Mouse (Mus musculus) layer of hippocampus, postnatal 36 days (tissue): ENCODE results near the gene Arhgef3. TPM values are rescaled to one million over a fixed set of nuclear protein-coding genes. Genes with fewer than 3 reads are reported as not detected.
A peak's percentile ranks its signal among the peaks of the same experiment; 100 is the strongest.

ENCODE experiments used
- DNase-seq, 2 experiments: peaks; one replicate each; pipeline ENCODE4 v3.0.0; 2022
- total RNA-seq, 2 experiments: library from RNA; stranded (reverse); gene quantifications; 2 replicates each; pipeline ENCODE4 v1.2.3; 2021

Arhgef3 gene
- total RNA-seq, 2 experiments from 2014 or later = 76.8 to 85.8 TPM

DNA sequence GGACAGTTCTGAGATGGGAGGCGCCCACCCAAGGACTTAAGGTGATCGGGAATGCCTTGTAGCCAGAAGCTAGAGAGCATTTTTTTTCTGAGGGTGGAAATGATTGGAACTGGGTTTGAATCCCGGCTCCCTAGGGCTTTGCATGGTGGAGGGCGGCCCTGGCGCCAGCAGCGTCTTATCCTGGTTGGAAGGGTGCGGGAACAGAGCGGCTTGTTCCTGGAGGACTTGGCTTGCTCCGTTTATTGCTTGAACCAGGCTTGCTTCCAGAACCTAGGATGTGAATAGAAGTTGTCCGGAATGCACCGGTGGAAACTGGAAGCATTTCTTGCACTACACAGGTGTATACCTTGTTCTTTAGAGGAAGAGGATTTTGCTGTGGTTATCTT is 569 bp downstream of the Arhgef3 start:
- no peak for DNase-seq

DNA sequence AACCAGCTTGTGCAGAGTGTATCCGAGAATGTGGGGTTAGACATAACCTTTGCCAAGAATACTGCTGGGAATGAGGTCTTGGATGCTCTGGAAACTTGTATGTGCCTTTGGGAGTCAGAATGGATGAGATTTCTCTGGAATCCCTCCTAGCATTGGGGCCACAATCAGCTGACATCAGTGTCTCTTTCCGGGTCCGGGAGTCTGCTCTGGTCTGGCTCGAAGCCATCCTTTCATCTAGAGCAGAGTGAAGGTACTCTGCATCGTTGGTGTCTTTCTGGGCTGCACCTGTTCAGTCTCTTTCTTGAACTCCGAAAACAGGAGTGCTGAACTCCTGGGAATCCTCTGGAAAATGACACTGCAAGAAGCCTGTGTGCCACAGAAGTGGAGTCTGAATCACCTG is 1.3 kb downstream of the Arhgef3 start:
- DNase-seq = no peak

DNA sequence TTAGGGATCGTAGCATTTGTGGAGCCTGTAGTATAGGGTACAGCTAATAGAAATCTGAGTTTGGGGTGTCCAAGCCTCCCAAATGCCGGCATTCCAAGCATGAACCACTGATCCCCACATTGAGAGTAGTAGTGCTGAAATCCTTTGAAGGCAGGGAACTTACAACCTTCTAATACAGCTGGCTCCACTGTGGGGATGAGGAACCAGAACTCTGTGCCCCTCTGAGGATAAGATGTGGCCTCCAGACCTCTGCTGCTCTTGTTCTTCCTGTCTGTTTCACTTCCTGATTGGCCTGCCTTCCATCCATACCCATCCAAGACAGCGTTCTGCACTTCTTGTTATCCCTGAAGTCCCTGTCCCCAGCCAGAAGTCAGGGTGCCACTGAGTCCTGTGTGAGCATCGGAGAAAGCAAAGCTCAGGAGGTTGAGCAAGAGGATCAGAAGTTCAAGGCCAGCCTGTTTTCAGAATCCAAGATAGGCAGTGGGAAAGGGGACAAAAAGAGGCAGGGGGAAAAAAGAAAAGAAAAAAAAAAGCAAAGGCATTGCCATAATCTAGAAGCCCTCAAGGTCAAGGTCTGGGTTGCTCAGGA is 2.0 kb downstream of the Arhgef3 start:
- no peak for DNase-seq

DNA sequence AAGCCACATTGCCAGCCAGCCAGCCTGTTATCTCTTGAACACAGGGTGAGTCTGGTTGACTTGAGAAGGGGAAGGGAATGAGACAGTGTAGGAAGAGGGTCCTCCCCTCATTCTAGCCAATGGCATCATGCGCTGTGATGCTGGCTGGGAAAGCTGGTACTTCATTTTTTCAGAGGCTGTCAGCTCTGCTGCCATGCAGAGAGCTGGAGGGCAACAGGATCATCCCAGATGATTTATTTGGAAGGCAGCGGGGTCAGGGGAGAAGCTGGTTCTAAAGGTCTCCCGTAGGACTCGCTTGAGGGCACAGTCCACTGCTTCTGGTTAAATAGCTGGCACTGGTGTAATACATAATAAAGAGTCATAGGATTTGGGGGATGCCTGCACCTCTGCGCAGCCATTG is 3.8 kb downstream of the Arhgef3 start:
- no peak for DNase-seq

DNA sequence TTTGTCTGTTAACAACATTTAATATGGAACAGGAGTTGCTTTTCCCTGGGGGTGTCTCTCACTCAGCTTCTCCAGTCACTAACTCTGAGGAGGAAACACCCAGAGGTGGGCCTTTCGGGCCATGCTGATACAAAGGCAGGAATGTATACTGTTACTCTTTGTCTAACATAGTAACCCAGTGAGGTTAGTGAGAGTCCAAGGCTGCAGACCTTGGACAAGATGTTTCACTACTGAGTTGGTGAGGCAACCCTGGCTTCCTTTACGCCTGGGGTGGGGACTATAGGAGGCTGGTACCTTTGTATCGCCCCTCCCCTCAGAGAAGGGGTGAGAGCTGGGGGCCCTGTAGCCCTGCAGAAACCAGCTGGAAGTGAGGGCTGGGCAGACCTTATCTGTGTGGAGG is 7.9 kb downstream of the Arhgef3 start:
- no peak for DNase-seq

DNA sequence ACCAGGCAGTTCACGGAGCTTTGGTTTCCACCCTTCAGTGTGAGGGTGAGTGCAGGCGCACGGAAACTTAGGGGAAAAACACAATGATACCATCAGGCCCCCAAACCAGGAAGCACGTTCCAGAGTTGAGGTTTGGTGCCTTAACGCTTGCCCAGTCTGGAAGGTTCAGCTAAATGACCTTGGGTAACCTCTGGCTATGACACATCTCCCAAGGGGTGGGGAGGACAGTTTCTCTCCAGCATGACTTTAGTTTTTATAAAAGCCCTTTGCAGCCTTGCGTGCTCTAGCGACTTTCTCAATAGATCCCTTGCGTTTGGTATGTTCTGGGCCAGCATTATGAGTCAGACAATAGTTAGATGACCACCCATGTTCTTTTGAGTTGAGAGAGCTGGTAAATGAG is 8.8 kb downstream of the Arhgef3 start:
- DNase-seq = no peak

DNA sequence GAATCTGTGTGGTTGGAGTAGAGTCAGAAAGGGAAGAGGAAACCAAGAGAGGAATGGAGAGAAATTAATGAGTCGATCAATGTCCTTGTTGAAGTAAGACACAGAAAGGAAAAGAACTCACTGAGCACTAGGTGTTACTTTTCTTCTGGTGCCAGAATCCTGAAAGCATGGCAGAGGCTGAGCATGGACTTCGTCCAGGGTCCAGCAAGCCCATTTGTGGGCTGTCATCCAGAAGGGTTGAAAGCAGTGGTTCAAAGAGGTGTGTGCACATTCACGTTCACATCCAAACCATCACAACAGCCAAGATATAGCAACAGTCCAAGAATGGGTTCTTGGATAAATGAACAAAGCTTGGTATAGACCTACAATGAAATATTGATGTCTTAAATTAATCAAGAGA is 15.3 kb downstream of the Arhgef3 start:
- DNase-seq = no peak

DNA sequence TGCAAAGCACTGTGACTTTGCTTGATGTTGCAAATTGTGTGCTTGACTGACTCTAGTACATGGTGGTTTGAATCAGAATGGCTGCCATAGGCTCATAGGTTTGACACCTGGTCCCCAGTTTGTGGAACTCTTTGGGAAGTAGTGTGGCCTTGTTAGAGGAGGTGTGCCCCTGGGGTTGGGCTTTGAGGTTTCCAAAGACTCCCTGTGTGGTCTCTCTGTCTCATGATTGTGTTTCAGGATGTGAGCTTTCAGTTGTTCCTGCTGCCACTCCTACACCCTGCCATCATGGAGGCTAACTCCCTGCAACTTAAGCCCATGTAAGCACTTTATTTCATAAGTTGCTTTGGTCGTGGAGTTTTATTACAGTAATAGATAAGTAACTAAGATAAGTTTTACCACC is 16.0 kb downstream of the Arhgef3 start:
- no peak for DNase-seq

DNA sequence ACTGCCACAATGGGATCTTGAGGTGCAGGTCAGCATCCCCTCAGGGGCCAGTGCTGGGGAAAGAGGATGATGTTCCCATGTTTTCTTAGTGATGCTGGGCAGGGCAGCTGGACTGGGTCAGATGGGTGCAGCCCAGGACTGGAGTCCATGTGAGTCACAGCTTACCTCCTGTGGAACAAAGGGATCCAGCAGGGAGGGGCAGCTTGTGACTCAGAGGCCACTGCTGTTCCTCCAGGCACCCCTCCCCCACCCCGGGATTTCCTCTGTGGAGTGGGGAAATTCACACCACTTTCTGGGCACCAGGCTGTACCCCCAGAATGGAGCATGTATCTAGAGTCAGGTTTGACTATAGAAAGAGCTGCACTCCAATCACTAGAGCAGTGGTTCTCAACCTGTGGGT is 16.8 kb downstream of the Arhgef3 start:
- DNase-seq = no peak

DNA sequence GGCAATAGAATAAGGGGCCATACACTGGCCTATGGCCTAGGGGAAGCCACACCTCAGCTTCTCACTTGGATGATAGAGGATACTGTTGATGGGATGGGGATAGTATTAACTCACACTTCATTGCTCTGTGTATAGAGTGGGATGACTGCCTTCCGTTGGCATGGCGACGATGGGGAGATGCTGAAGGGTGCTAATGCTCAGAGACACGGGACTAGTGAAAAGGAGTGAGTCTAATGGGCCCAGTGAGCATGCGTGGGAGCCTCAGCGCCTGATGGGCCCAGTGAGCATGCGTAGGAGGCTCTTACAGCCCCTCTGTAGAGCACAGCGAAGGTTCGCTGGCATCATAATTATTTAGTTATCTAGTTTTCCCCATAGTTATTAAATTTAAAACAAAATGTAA is 24.2 kb downstream of the Arhgef3 start:
- peak; percentile 27 to 37 for DNase-seq

DNA sequence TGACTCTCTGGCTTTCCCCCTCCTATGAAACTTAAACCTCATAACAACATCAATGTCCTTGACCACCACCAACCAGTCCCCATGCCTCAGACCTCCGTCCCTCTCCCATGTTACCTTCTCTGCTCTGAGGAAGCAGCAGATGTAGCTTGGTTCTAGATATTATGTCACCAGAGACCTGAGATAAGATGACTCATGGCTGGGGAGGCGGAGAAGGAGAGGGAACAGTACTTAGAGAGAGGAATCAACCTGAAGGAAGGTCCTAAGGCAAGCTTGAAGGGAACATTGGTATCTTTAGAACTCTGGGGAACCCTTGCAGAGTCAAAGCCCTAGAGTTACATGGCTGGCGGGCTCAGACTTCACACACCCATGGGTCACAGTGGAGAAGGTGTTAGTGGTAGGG is 25.3 kb downstream of the Arhgef3 start:
- DNase-seq = no peak

DNA sequence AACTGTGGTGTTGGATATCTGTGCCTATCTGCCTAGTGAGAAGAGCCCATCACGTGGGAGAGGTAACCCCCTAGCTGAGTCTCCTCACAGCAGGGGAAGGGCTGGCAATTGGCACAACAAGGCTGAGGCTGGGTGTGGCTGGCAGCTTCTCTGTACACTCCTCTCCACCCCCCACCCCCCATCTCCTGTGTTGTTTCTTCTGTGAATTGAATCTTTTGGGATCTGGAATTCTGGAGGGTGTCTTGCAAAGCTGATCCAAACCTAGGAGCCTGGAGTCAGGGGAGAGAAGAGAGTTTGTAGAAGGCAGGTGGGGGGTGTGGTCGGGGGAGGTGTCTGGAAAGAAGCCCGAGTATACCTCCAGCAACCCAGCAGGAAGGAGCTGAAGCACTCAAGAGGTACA is 26.8 kb downstream of the Arhgef3 start:
- no peak for DNase-seq

DNA sequence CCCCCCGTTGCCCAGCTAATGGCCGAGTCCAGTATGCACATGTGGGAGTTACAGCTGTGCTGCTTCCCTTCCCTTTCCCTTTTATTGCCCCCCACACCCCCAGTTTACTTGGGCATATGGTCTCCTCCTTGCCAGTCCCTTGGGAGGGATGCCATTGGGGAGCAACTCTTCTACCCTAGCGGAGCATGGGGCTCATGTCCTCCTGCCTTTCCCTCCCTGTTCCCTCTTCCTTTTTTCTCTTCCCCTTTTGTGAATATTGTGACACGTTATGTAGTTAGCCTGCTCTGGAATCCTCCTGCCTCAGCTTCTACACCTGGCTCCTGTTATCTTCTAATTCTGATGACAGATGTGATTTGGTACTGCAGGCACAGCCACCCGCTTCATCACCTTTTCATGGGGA is 28.0 kb downstream of the Arhgef3 start:
- no peak for DNase-seq

DNA sequence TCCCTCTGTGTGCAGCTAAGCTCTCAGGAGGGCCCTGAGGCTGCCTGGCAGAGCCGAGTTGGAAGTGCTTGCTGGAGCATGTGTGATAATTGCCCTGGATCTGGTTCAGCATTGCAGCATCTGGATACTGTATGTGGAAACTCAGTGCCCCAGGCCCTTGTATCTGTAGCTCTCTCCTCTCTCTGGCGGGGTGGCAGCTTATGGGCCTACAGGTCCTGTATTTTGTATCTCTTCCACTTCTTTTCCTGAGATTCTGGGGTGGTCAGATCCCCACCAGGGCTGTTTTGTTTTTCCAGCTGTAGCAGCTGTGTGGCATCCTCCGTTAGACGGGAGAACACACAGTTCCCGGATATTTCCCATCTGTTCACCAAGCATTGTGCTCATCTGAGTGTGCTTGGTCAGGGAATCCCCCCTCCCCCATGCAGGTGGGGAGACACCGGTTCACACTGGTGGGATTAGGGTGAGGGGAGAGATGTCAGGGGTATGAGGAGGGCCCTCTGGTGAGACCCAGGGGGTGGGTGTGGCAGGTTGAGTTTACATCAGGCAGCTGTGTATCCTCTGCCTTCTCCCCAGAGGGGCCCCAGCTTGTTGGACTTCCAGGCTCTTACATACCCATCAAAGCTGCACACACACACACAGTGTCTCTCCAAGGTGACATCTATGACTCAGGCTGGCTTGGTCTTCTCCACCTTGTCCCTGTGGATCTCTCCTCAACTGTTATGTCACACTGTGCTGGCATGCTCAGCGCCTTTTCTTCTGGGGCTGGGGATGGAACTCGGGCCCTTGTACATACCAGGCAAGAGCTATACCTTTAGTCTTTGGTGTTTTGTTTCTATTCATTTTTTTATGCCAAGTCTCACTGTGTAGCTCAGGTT is 30.7 kb downstream of the Arhgef3 start:
- no peak for DNase-seq

DNA sequence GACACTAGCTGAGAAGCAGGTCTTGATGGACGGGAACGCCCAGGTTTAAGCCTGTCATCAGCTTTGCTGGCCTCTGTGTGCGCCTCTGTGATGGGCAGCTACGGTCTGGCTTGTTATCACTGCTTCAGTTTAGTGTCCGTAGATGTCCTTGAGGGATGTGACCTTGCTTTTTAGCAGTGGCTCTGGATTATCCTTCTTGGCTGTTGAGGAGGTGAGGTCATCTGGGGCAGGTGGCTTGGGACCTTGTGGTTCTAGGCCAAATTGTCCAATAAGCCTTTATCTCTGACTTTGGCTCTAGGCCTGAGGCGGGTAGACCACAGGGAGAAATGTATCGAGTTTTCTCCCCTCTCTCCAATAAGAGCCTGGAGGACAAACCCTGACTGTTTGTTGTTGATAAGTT is 33.0 kb downstream of the Arhgef3 start:
- no peak for DNase-seq

DNA sequence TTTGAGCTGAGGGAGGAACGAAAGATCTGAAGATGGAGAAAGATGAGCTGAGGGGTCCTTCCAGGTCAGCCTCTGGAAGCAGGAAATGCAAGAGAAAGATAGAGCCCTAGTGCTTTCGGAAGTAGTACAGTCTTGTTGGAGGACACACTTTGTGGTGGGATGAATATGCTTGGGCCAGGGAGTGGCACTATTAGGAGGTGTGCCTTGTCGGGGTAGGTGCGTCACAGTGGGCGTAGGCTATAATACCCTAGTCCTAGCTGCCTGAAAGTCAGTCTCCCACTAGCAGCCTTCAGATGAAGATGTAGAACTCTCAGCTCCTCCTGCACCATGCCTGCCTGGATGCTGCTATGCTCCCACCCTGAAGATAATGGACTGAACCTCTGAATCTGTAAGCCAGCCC is 34.7 kb downstream of the Arhgef3 start:
- no peak for DNase-seq

DNA sequence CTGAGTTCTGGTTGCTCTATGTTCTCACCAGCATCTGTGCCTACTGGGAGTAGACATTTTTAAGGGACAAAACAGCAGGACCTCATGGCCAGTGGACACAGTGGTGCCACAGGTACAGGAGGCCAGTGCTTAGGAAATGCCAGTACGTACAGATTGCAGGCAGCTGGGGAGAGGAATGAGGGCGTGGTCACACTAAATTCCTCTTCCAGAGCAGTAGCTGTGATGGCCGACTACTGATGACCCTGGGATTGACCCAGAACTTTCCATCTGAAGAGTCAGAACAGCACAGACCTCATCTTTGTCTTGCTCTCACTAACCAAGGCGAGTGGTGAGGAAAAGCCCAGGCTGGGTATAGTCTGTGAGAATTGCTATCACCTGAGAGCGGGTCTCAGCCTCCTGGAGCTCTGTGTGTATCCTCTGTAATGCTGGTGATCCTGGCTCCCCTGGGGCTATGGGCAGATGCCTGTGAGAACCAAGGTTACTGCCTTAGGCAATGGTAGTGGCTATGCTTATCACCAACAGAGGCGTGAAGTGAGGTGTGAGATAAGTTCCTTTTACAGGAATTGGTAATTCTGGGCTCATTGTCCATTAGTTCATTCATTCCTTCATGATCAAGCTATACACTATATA is 35.4 kb downstream of the Arhgef3 start:
- no peak for DNase-seq

DNA sequence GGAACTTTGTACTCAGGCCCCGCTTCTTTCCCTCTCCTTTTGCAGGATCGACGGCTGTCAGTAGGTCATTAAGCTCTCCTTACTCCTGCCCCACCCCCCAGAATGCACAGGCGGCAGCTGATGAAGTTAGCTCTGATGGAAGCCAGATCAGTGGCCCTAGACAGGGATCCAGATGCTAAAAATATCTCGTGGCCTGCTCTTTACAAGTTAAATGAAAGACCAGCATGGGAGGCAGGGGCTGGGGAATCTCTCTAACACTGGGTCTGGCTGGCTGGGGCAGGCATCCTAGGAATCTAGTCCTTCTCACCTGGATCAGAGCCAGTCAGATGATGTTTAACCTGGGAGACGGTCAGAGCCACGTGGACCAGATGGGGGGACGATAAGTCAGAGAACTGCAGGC is 36.7 kb downstream of the Arhgef3 start:
- no peak for DNase-seq

DNA sequence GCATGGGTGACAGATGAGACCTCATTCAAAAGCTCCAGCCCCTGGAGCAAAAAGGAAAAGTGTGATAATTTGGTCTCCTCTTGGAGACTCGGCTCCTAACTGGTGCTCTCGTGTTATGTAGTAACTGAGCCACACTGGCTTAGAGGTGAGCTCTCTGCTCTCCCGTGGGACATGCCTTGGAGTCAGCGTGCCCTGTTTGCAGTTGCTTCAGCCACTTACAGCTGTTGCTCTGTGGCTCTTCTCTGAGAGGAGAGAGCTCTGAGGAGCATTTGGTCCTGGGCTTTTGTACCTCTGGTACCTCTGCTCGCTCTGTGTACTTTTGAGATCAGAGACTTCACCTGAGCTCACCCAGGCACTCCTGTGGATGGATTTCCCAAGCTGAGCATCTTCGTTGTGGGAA is 40.4 kb downstream of the Arhgef3 start:
- no peak for DNase-seq

DNA sequence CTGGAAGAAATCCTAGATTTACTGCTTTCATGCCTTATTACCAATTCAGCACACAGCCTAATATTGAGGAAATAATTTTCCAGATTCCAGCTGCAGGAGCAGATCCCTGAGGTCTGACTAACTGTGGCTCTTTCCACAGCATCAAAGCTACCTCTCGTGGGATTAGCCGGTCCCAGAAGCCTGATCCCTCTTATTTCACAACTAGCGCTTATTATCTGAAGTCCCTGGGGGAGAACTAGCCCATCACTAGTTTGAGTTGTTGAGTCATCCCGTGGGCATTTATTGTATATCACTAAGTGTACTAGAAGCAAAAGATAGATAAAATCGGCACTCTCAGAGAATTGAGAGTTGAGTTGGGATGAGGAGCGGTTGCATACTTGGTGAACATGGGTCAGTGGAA is 41.3 kb downstream of the Arhgef3 start:
- no peak for DNase-seq

DNA sequence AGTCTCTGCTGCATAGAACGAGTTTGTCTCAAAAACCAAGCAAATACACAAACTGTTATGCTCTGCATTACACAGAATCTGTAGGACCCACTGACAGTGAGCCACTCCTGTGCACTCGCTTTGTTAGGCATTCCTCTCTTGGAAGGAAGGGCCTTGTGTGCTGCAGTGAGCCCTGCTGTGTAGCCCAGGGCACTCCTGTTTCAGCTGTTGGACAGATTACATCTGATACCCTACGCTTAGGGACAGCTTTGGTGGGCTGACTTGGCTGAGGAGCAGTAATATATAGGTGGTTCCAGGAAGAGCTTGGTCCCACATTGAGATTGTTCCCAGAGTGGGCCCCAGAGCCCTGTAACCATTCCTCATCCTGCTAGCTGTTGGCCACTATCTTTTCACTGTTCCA is 43.4 kb downstream of the Arhgef3 start:
- DNase-seq = no peak

DNA sequence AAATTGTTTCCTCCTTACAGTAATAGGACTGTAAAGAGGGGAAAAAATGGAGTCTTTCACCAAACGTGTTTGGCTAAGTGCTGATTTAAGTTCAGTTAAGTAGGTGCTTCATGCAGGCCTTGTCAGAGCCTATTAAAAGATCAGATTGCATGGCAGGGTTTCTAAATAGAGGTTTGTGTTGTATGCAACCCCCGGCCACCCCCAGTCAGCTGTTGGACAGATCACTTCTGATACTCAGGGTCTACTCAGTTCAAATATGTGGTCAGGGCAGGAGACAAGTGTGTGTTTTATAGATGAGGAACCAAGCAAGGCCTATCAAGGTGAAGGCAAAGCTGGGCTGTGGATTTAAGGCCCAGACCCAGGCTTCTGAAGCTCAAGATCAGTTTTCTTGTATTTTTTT is 44.1 kb downstream of the Arhgef3 start:
- no peak for DNase-seq

DNA sequence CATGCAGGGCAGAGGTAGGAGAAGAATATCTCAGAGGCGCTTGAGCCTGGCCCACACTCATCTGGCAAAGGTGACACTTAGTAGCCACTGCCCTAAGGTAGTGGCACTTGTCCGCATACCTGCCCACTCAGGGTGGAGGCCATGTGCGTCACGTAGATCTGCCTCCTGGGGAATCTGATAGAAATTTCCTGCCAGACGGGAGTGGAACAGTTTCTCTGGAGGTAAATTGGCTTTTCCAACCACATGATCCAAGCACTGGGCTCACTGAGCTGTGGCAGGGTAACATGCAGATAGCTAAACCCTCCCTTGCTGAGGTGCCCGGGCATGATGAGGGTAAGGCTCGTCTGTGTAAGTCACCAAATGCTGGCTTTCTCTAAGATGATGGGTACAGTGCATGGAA is 46.1 kb downstream of the Arhgef3 start:
- no peak for DNase-seq

DNA sequence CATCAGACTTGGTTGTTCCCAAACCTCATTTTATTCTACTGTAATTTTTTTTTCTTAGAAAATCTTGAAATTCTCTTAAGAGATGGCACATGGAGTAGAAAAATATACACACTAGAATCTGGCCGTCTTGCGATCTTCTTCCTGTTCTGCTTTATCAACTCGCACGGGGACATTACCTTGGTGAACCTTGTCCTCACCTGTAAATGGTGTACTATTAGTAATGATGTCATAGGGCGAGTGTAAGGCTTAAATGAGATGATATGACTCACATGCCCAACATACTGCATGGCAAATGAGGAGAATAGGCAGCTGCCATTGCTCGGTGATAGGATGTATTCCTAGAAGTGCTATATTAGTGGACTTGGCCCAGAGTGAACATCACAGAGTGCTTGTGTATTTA is 49.9 kb downstream of the Arhgef3 start:
- no peak for DNase-seq
